Mouse (Mus musculus) liver, embryonic 14.5 days (tissue): ENCODE measurements at regions not wholly inside any gene's neighbourhood (a gene's known extent, or its start where the extent isn't known, plus 50 kb on each side); places are given as distances from the start of the nearest gene placed in this dataset.

Source experiments
- CTCF ChIP-seq: IDR thresholded peaks from 2 replicates; pipeline ENCODE4 v1.5.1; 2016; ENCODE audit warnings: antibody characterized with exemption, low read depth, control low read depth
- EP300 ChIP-seq: IDR thresholded peaks from 2 replicates; pipeline ENCODE4 v1.6.1; 2016; ENCODE audit warnings: antibody characterized with exemption, low read depth

GRCm38 (mm10) chr13:63951922-63952734 is 136.9 kb downstream of the Hsd17b3 start:
- no peak for TF ChIP-seq CTCF
- TF ChIP-seq EP300, result no peak
